Mouse (Mus musculus) small intestine, adult 2 months (tissue): ENCODE results near the gene Ccdc38. TPM values are rescaled to one million over a fixed set of nuclear protein-coding genes. Genes with fewer than 3 reads are reported as not detected.
"Not testable (repeated sequence)": the region's sequence is repeated elsewhere in the genome, so short reads cannot be mapped to it uniquely, and the experiment has no call there.

Source experiments
- H3K27ac ChIP-seq: fragments of 200-500 bp; 2 replicates; pipeline ENCODE4 v1.5.1; 2012; ENCODE audit warnings: low read depth, low read length, control low read depth, inconsistent platforms; ENCODE audit not compliant: insufficient read depth
- H3K27me3 ChIP-seq: fragments of 200-500 bp; 2 replicates; pipeline ENCODE4 v1.6.1; 2012; ENCODE audit warnings: mild to moderate bottlenecking, moderate library complexity, low read length, inconsistent platforms; ENCODE audit not compliant: control insufficient read depth, insufficient read depth
- H3K36me3 ChIP-seq: fragments of 200-500 bp; 2 replicates; pipeline ENCODE4 v1.6.1; 2012; ENCODE audit warnings: mild to moderate bottlenecking, low read length, control low read depth, inconsistent platforms; ENCODE audit not compliant: control insufficient read depth, insufficient read depth
- H3K4me1 ChIP-seq: fragments of 200-500 bp; 2 replicates; pipeline ENCODE4 v1.6.1; 2012; ENCODE audit warnings: low read length, inconsistent platforms, mixed read lengths; ENCODE audit not compliant: control insufficient read depth, insufficient read depth, insufficient read length
- H3K4me3 ChIP-seq: fragments of 200-500 bp; 2 replicates; pipeline ENCODE4 v1.5.1; 2012; ENCODE audit warnings: low read depth, mild to moderate bottlenecking, control low read depth, inconsistent platforms, low read length, moderate library complexity
- CTCF ChIP-seq: fragments of 200-500 bp; IDR thresholded peaks from 2 replicates; pipeline ENCODE4 v1.5.1; 2012; ENCODE audit warnings: low read depth, mild to moderate bottlenecking, control low read depth, inconsistent platforms, low read length, moderate library complexity, mixed read lengths; ENCODE audit not compliant: insufficient replicate concordance, insufficient read length; ENCODE audit errors: extremely low read depth
- POLR2A ChIP-seq: fragments of 200-500 bp; IDR thresholded peaks from 2 replicates; pipeline ENCODE4 v1.6.1; 2012; ENCODE audit warnings: low read depth, mild to moderate bottlenecking, control low read depth, inconsistent platforms, low read length, moderate library complexity
- WGBS: fragments of 180-500 bp; shearing (Covaris S2); methylation state at CpG from one replicate; pipeline ENCODE4 v1.1.7; 2018; 5-methylcytosine and 5-hydroxymethylcytosine counted together
- polyA plus RNA-seq: library from polyadenylated mRNA; depleted of rRNA; stranded (reverse); fragments of >200 nt; gene quantifications from 2 replicates; pipeline ENCODE4 v1.2.3, GENCODE M21; 2012

Gene Ccdc38
- polyA plus RNA-seq, 1 experiment: not detected

GRCm38 (mm10) chr10:93548991-93549390, 8.6 kb downstream of the Ccdc38 start:
- WGBS: 9% methylated on average over 7 of the region's 7 CpGs
- Histone ChIP-seq H3K27me3 (no peaks in the 10 kb centered on the region), H3K27ac (no peak overlapping the region), H3K36me3 (no peaks in the 10 kb centered on the region), H3K4me1 (no peaks in the 10 kb centered on the region), H3K4me3 (no peak overlapping the region)
- TF ChIP-seq POLR2A (no peak), CTCF (peak; percentile 94)

- 43% methylated on average over 10 of the region's 10 CpGs for WGBS
- Histone ChIP-seq H3K27ac (no peak overlapping the region), H3K27me3 (no peaks in the 10 kb centered on the region), H3K4me3 (no peak overlapping the region), H3K36me3 (no peaks in the 10 kb centered on the region), H3K4me1 (no peaks in the 10 kb centered on the region)
- TF ChIP-seq POLR2A (no peak), CTCF (no peak)
These were observed 9.4 kb downstream of the Ccdc38 start for GRCm38 (mm10) chr10:93549821-93550220.

- H3K36me3 ChIP-seq: no peaks in the 10 kb centered on the region
- no peak overlapping the region for H3K4me3 ChIP-seq
- no peaks in the 10 kb centered on the region for H3K4me1 ChIP-seq
- TF ChIP-seq POLR2A (no peak), CTCF (no peak)
- 82% methylated on average over 8 of the region's 8 CpGs for WGBS
- H3K27ac ChIP-seq: no peak overlapping the region
- no peaks in the 10 kb centered on the region for H3K27me3 ChIP-seq
These were observed 12.2 kb downstream of the Ccdc38 start for GRCm38 (mm10) chr10:93552596-93552995.

GRCm38 (mm10) chr10:93557971-93558370, 17.5 kb downstream of the Ccdc38 start:
- H3K4me1 ChIP-seq, H3K27ac ChIP-seq, H3K4me3 ChIP-seq, H3K27me3 ChIP-seq, H3K36me3 ChIP-seq: not testable (repeated sequence)
- 63% methylated on average over 2 of the region's 2 CpGs for WGBS

- H3K36me3 ChIP-seq: no peaks in the 10 kb centered on the region
- H3K4me1 ChIP-seq: no peaks in the 10 kb centered on the region
- no peaks in the 10 kb centered on the region for H3K27me3 ChIP-seq
- 62% methylated on average over 9 of the region's 9 CpGs for WGBS
- H3K27ac ChIP-seq: no peak overlapping the region
- TF ChIP-seq CTCF (no peak), POLR2A (no peak)
- H3K4me3 ChIP-seq: no peak overlapping the region
These were observed 19.4 kb downstream of the Ccdc38 start for GRCm38 (mm10) chr10:93559786-93560185.

GRCm38 (mm10) chr10:93564518-93565090, 24.2 kb downstream of the Ccdc38 start:
- no peak overlapping the region for H3K4me3 ChIP-seq
- no peaks in the 10 kb centered on the region for H3K36me3 ChIP-seq
- H3K4me1 ChIP-seq: no peaks in the 10 kb centered on the region
- H3K27me3 ChIP-seq: no peaks in the 10 kb centered on the region
- WGBS: 70% methylated on average over 14 of the region's 14 CpGs
- H3K27ac ChIP-seq: no peak overlapping the region
- TF ChIP-seq POLR2A (no peak), CTCF (no peak)

- Histone ChIP-seq H3K4me3 (no peak overlapping the region), H3K27me3 (no peaks in the 10 kb centered on the region; the same call in 1 of the 2 replicates), H3K36me3 (no peaks in the 10 kb centered on the region), H3K4me1 (no peaks in the 10 kb centered on the region), H3K27ac (no peak overlapping the region)
- TF ChIP-seq POLR2A: no peak
- TF ChIP-seq CTCF: no peak
- WGBS: 45% methylated on average over 10 of the region's 10 CpGs
These were observed 26.6 kb downstream of the Ccdc38 start for GRCm38 (mm10) chr10:93567066-93567465.
